Mouse (Mus musculus): ENCODE measurements around the gene Mbd4.
A peak's percentile ranks its signal among the peaks of the same experiment; 100 is the strongest.

Gene Mbd4

GRCm38 (mm10) chr6:115811606-115812005, 41.6 kb downstream of the Mbd4 start:
- no peak for DNase-seq (ENCODE audit: low spot score in 2 of 2)

DNA sequence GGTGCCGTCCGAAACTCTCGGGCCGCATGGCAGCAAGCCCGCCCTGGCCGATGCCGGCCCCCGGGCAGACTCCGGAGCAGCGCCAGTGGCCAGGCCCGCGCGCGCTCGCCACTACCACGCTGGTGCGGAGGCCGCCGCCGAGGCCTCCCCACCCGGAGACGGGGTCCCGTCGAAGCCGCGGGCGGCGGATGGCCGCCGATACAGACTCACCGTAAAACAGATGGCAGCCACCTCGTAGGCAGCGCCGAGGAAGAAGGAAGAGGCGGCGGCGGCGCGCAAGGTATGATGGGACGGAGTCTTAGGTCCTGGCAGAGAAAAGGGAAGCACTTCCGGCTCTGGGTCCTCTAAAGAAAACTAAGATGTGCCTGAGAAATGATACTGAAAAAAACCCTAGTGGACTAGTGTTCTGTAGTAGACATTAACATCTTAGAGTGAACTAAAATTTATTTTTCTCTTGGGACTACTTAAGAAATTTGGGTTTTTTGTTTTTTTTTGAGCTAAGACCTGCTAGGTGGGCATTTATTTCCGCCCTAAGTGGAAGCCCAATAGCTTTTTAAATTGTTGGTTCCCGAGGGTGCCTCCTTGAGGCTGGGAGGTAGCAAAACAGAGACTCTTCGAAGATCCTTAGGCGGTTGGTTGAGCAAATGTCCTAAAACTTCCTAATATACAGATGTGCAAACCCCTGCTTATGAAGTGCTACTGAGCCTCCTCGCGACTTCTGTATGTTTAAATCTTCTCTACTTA, 44.5 kb downstream of the Mbd4 start, which contains the start of gene Rpl32:
Rpl32 (minus strand) TSS at position 260 of the 744 bp plus-strand sequence.
- peak; percentile 88 to 91 for DNase-seq (ENCODE audit: low spot score in 2 of 2)

DNA sequence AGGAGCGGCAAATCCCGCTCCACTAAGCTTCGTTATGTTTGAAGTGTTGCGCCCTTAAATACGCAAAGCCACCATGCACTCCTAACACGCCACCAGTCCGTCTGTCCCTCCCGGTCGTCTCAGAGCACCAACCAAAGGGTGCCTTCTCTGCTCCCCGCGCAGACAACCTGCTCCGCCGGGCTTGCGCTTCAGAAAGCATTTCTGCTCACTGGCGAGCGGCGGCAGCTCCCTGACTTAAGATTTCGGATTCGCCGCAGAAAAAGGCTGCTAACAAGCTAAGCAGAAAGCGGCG, 45.0 kb downstream of the Mbd4 start:
- DNase-seq (ENCODE audit: low spot score in 2 of 2): no peak

GRCm38 (mm10) chr6:115807464-115808195, 45.5 kb downstream of the Mbd4 start:
- DNase-seq (ENCODE audit: low spot score in 2 of 2): peak in 1 of 2 experiments; percentile 30

DNA sequence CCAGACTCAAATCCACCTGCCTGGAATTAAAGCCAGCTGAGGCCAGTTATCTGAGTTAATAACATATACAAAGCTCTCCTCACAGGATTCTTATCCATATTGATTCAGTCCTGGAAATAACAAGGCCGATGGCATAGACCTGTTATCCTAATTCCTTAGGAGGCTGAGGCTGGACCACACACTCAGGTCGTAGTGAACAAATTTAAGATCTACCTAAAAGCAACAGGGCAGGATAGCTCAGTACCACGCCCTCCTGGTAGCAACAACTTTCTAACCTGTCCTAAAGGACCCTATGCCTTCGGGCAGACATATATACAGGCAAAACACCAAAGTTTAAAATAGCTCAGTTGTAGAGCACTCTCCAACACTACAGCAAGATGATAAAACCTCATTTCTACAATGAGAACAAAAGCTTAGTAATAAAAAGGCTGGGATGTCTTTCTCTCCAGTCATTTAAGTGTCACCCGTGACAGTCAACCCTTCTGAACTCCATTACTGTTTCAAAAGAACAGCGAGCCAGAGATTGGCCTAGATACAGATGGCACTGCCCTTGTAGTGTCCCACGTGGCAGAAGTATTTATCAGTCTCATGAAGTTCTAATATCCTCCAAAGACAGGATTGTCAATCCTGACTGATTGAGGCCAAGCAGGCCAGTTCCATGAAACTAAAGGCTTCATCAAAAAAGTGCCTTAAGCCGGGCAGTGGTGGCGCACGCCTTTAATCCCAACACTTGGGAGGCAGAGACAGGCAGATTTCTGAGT, 48.6 kb downstream of the Mbd4 start:
- DNase-seq (ENCODE audit: low spot score in 2 of 2): no peak

GRCm38 (mm10) chr6:115803541-115804382, 49.4 kb downstream of the Mbd4 start:
- peak in 1 of 2 experiments; percentile 77 for DNase-seq (ENCODE audit: low spot score in 2 of 2)

DNA sequence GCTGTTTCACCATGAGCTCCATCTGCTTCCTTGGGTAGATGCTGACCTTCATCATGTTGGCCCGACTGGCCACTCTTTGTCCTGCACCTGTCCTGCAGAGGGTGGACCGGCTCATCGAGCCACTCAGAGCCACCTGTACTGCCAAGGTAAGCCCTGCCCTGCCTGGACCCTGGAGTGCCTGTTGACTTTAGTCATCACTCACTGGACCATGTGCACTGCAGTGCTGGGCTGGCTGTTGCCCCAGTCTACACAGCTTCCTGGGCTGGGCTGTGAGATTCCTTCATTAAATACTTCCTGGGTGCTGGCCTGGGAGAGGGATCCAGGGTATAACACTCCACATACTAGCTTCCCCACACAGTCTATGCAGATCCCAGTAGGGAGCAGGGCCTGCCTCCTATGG, 51.4 kb downstream of the Mbd4 start:
- DNase-seq (ENCODE audit: low spot score in 2 of 2): no peak

- no peak for DNase-seq (ENCODE audit: low spot score in 2 of 2)
Observed at GRCm38 (mm10) chr6:115792691-115793215, 60.4 kb downstream of the Mbd4 start.

- peak in 1 of 2 experiments; percentile 36 for DNase-seq (ENCODE audit: low spot score in 2 of 2)
Observed at GRCm38 (mm10) chr6:115791842-115792686, 61.1 kb downstream of the Mbd4 start.

DNA sequence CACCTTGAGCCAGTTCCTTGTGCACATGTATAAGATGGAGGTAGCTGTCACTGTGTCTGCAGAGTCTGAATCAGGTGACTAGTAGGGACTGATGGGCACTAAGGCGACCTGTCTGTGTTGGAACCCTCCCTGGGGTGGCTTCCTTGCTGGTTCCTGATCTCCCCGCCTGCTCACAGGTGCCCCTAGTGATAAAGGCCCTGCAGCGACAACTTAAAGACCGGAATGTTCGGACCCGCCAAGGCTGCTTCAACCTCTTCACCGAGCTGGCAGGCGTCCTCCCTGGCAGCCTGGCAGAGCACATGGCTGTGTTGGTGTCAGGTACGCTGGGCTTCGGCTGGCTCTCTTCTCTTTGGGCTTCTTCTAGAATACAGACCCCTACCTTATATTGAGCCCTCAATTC, 62.2 kb downstream of the Mbd4 start:
- DNase-seq (ENCODE audit: low spot score in 2 of 2): no peak
